Mouse (Mus musculus) heart, postnatal 0 days (tissue): ENCODE results near the gene Troap.

ENCODE experiments used
- CTCF ChIP-seq: IDR thresholded peaks from 2 replicates; pipeline ENCODE4 v1.5.1; 2016; ENCODE audit warnings: antibody characterized with exemption, control low read depth, low read depth
- EP300 ChIP-seq: IDR thresholded peaks from 2 replicates; pipeline ENCODE4 v1.6.1; 2016; ENCODE audit warnings: antibody characterized with exemption, low read depth

DNA sequence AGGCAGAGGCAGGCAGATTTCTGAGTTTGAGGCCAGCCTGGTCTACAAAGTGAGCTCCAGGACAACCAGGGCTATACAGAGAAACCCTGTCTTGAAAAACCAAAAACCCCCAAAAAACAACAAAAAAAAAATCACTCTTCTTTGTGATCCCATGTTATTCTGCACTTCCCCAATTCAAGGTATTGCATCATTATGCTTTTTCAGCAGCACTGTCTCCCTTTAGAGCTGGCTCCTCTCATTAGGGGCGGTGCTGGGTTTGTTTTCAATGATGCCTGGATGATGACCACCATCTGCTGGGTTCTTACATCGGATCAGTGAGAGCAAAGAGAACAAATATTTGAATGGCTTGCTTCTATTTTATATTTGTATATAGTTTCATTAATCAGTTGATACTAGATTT is 48.3 kb downstream of the Troap start:
- no peak for TF ChIP-seq CTCF
- TF ChIP-seq EP300, result no peak
